ENCODE assay signal across 16 mouse cellular contexts in genomic region chr15:59760490-59760889, GRCm38 (mm10).
A peak's percentile ranks its signal among the peaks of the same experiment; 100 is the strongest.
DNase-seq lines count a peak whose midpoint lies in the region; ATAC-seq lines count a peak whose summit lies in the region.
"Had no signal": no experiment of that assay in that cellular context is flagged by ENCODE, and none has a peak within 500 bp of the region (broad histone marks: within the 10 kb centered on the region; RNA-seq: fewer than 3 reads in every experiment).

No protein-coding gene starts in this region.

- H3K4me1 ChIP-seq in heart, embryonic 13.5 days: peaks cover 33% of the 10 kb centered on the region
- no peaks in the 10 kb centered on the region; the same call in 1 of the 2 replicates for H3K4me1 ChIP-seq in intestine, embryonic 16.5 days (ENCODE audit: control insufficient read depth, insufficient read depth, low read length)
- peaks cover 7% of the 10 kb centered on the region; the same call in 1 of the 2 replicates for H3K4me1 ChIP-seq in stomach, embryonic 15.5 days
- no peaks in the 10 kb centered on the region for H3K4me1 ChIP-seq in hindbrain, embryonic 14.5 days (replicated peaks; ENCODE audit: control insufficient read depth, insufficient read depth, low read length)
- H3K4me1 ChIP-seq: forebrain, embryonic 13.5 days; hindbrain, embryonic 12.5 days had no signal

- no peak for DNase-seq in heart, postnatal 4 days
- peak; percentile 27 for DNase-seq in MN1 (ENCODE audit: low spot score)
- DNase-seq in right cerebral cortex, adult 18-20 months: no peak
- no peak for DNase-seq in hindbrain, embryonic 14.5 days (ENCODE audit: low spot score)
- DNase-seq: cerebellum, adult 9-10 months; kidney, adult 11 months; kidney, postnatal 10 days; left cerebral cortex, postnatal 4 days; lung, adult 2 months; midbrain, embryonic 14.5 days had no signal

- H3K27me3 ChIP-seq in heart, embryonic 13.5 days (replicated peaks): no peaks in the 10 kb centered on the region
- no peaks in the 10 kb centered on the region for H3K27me3 ChIP-seq in intestine, embryonic 16.5 days (replicated peaks; ENCODE audit: control insufficient read depth, insufficient read depth, low read length)
- H3K27me3 ChIP-seq in stomach, embryonic 15.5 days (replicated peaks): no peaks in the 10 kb centered on the region
- H3K27me3 ChIP-seq in hindbrain, embryonic 14.5 days (ENCODE audit: control insufficient read depth, insufficient read depth, low read length): no peaks in the 10 kb centered on the region
- H3K27me3 ChIP-seq: forebrain, embryonic 13.5 days; hindbrain, embryonic 12.5 days had no signal

- peak overlapping the region; percentile 84 for H3K27ac ChIP-seq in heart, embryonic 13.5 days (replicated peaks)
- H3K27ac ChIP-seq in intestine, embryonic 16.5 days (ENCODE audit: low read length): peak overlapping the region; percentile 70
- H3K27ac ChIP-seq in stomach, embryonic 15.5 days: peak overlapping the region; percentile 63; the same call in 1 of the 2 replicates
- no peak overlapping the region for H3K27ac ChIP-seq in hindbrain, embryonic 14.5 days
- H3K27ac ChIP-seq: forebrain, embryonic 13.5 days; hindbrain, embryonic 12.5 days; layer of hippocampus, adult 2 months had no signal

- peak overlapping the region; percentile 55 for H3K4me2 ChIP-seq in heart, embryonic 13.5 days
- H3K4me2 ChIP-seq in intestine, embryonic 16.5 days (ENCODE audit: low read depth, low read length): no peak overlapping the region
- H3K4me2 ChIP-seq in stomach, embryonic 15.5 days: no peak overlapping the region
- no peak overlapping the region for H3K4me2 ChIP-seq in hindbrain, embryonic 14.5 days (replicated peaks)
- H3K4me2 ChIP-seq: forebrain, embryonic 13.5 days; hindbrain, embryonic 12.5 days had no signal

- no peak for ATAC-seq in heart, embryonic 13.5 days (ENCODE audit: extremely low read depth, insufficient number of reproducible peaks, low FRiP score, low TSS enrichment)
- ATAC-seq in intestine, embryonic 16.5 days: no peak
- no peak for ATAC-seq in stomach, embryonic 15.5 days (ENCODE audit: insufficient read depth, low FRiP score, low read depth)
- no peak for ATAC-seq in hindbrain, embryonic 14.5 days (ENCODE audit: low FRiP score)
- ATAC-seq: forebrain, embryonic 13.5 days had no signal

- no peak overlapping the region for H3K4me3 ChIP-seq in heart, embryonic 13.5 days
- H3K4me3 ChIP-seq in intestine, embryonic 16.5 days (ENCODE audit: low read length): no peak overlapping the region
- no peak overlapping the region for H3K4me3 ChIP-seq in stomach, embryonic 15.5 days (replicated peaks)
- H3K4me3 ChIP-seq in hindbrain, embryonic 14.5 days (replicated peaks; ENCODE audit: low read length): no peak overlapping the region
- H3K4me3 ChIP-seq: forebrain, embryonic 13.5 days; hindbrain, embryonic 12.5 days; layer of hippocampus, adult 2 months had no signal

- H3K9me3 ChIP-seq in heart, embryonic 13.5 days: no peaks in the 10 kb centered on the region
- no peaks in the 10 kb centered on the region for H3K9me3 ChIP-seq in intestine, embryonic 16.5 days (ENCODE audit: control insufficient read depth, low read length)
- H3K9me3 ChIP-seq in stomach, embryonic 15.5 days: no peaks in the 10 kb centered on the region
- no peaks in the 10 kb centered on the region for H3K9me3 ChIP-seq in hindbrain, embryonic 14.5 days (ENCODE audit: control insufficient read depth, low read length)
- H3K9me3 ChIP-seq: forebrain, embryonic 13.5 days; hindbrain, embryonic 12.5 days had no signal

- no peaks in the 10 kb centered on the region for H3K36me3 ChIP-seq in heart, embryonic 13.5 days
- H3K36me3 ChIP-seq in intestine, embryonic 16.5 days (ENCODE audit: control insufficient read depth, insufficient read depth, low read length): no peaks in the 10 kb centered on the region
- H3K36me3 ChIP-seq in stomach, embryonic 15.5 days: no peaks in the 10 kb centered on the region
- H3K36me3 ChIP-seq in hindbrain, embryonic 14.5 days (replicated peaks; ENCODE audit: control insufficient read depth, insufficient read depth): no peaks in the 10 kb centered on the region
- H3K36me3 ChIP-seq: hindbrain, embryonic 12.5 days had no signal

- peak overlapping the region; percentile 63 for H3K9ac ChIP-seq in heart, embryonic 13.5 days
- no peak overlapping the region for H3K9ac ChIP-seq in intestine, embryonic 16.5 days (ENCODE audit: low read depth, low read length)
- no peak overlapping the region for H3K9ac ChIP-seq in stomach, embryonic 15.5 days
- H3K9ac ChIP-seq in hindbrain, embryonic 14.5 days: no peak overlapping the region
- H3K9ac ChIP-seq: forebrain, embryonic 13.5 days; hindbrain, embryonic 12.5 days had no signal

- 84% methylated on average over 5 of the region's 5 CpGs for WGBS in heart, embryonic 13.5 days
- whole genome bisulfite sequencing in intestine, embryonic 16.5 days: 89% methylated on average over 5 of the region's 5 CpGs
- WGBS in stomach, embryonic 15.5 days: 86% methylated on average over 5 of the region's 5 CpGs
- 87% methylated on average over 5 of the region's 5 CpGs for WGBS in hindbrain, embryonic 14.5 days
